Mouse (Mus musculus) ES-Bruce4 (cell line): Measurements from ENCODE around the gene Nrxn1. TPM values are rescaled to one million over a fixed set of nuclear protein-coding genes. Genes with fewer than 3 reads are reported as not detected.

Experiments used
- H3K27ac ChIP-seq: 2 replicates; pipeline ENCODE4 v1.5.1; 2012; ENCODE audit warnings: low read length, inconsistent platforms; ENCODE audit not compliant: insufficient read depth
- H3K27me3 ChIP-seq: 2 replicates; pipeline ENCODE4 v1.6.1; 2012; ENCODE audit warnings: mild to moderate bottlenecking, low read length, inconsistent platforms; ENCODE audit not compliant: control insufficient read depth, poor library complexity, insufficient read depth, severe bottlenecking
- H3K36me3 ChIP-seq: 2 replicates; pipeline ENCODE4 v1.6.1; 2012; ENCODE audit warnings: inconsistent platforms, mild to moderate bottlenecking, low read length, moderate library complexity; ENCODE audit not compliant: control insufficient read depth, poor library complexity, insufficient read depth, severe bottlenecking
- H3K4me1 ChIP-seq: one replicate; pipeline ENCODE4 v1.8.1; 2011; ENCODE audit warnings: low read length; ENCODE audit not compliant: control insufficient read depth, insufficient read depth
- H3K4me3 ChIP-seq: 2 replicates; pipeline ENCODE4 v1.5.1; 2011; ENCODE audit warnings: low read depth, mild to moderate bottlenecking, low read length
- H3K9ac ChIP-seq: 2 replicates; pipeline ENCODE4 v1.6.1; 2012; ENCODE audit warnings: low read depth, mild to moderate bottlenecking, inconsistent platforms; ENCODE audit not compliant: poor library complexity, severe bottlenecking
- H3K9me3 ChIP-seq: replicated peaks from 2 replicates; pipeline ENCODE4 v1.6.1; 2012; ENCODE audit warnings: mild to moderate bottlenecking, low read length, inconsistent platforms; ENCODE audit not compliant: control insufficient read depth, poor library complexity, insufficient read depth, severe bottlenecking
- CTCF ChIP-seq: IDR thresholded peaks from one replicate; pipeline ENCODE4 v1.8.1; 2011; ENCODE audit warnings: low read depth, low read length
- EP300 ChIP-seq: IDR thresholded peaks from 2 replicates; pipeline ENCODE4 v1.6.1; 2011; ENCODE audit warnings: low read depth, low read length; ENCODE audit not compliant: insufficient read depth
- POLR2A ChIP-seq: IDR thresholded peaks from one replicate; pipeline ENCODE4 v1.8.1; 2011; ENCODE audit warnings: low read length; ENCODE audit not compliant: insufficient read depth
- polyA plus RNA-seq: library from polyadenylated mRNA; stranded (reverse); fragments of >200 nt; gene quantifications from 2 replicates; pipeline ENCODE4 v1.2.4, GENCODE M21; 2011; ENCODE audit warnings: low read depth; ENCODE audit not compliant: missing spikeins, insufficient read depth, insufficient read length

Nrxn1 gene
- polyA plus RNA-seq, 1 experiment = 5.6 TPM

DNA sequence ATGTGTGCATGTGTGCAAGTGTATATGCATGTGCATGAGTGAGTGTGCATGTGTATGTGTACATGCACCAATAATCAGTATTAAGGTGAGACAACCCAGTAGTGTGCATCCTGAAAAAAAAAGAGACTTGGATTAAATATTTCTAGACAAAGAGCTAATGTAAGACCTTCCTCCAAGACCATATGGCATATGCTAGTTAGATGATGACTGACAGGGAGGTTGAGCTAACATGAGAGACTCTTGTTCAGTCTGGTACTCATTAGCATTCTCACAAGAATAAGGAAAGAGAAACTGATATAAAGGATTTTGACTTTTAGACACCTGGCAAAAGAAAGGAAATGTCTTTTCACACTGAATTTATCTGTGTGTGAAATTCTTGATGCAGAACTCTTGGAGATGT, 408.7 kb downstream of the Nrxn1 start:
- no peak overlapping the region for H3K4me3 ChIP-seq
- no peak overlapping the region for H3K27ac ChIP-seq
- H3K27me3 ChIP-seq = no peaks in the 10 kb centered on the region
- H3K4me1 ChIP-seq = no peaks in the 10 kb centered on the region
- no peaks in the 10 kb centered on the region for H3K36me3 ChIP-seq
- H3K9me3 ChIP-seq = no peaks in the 10 kb centered on the region
- TF ChIP-seq EP300 (no peak), POLR2A (no peak), CTCF (no peak)
- no peak overlapping the region for H3K9ac ChIP-seq

DNA sequence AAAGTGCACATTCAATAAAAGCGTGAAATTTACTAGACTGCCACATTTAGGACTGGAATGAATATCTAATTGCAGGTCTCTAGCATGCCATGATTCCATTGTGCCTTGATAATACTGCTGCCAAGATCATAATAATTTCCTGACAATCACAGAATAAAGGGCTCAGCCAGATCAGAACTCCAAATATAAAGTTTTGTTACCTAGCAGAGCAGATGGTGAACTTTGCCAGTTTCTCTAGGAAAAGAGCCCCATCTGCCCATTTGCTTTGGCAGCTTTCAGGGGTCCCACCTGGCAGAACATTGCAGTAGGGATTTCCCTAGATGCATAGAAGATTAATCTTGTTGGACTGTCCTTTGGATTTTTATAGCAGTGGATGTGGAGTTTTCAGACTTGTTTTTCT, 411.9 kb downstream of the Nrxn1 start:
- Histone ChIP-seq H3K4me3 (no peak overlapping the region), H3K9me3 (no peaks in the 10 kb centered on the region), H3K9ac (no peak overlapping the region), H3K27me3 (no peaks in the 10 kb centered on the region), H3K4me1 (no peaks in the 10 kb centered on the region), H3K36me3 (no peaks in the 10 kb centered on the region), H3K27ac (no peak overlapping the region)
- TF ChIP-seq CTCF = no peak
- no peak for TF ChIP-seq EP300
- TF ChIP-seq POLR2A = no peak

DNA sequence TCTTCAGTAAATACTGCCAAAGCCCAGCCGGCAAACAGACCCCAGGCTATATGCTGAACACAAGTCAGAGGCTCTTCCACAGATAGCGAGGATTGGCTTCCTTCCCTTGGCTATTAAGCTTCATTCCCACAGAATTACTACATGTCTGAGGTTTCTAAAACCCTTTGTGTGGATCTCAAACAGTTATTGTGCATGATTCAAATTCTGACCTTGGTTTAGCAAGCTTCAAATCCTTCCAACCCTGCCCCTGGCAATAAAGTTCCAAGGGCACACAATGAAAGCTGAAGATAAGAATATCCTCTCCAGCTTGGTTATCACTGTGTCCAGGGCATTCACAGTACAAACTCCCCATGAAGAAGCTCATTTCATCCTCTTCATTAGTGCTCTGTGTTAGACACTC, 416.2 kb downstream of the Nrxn1 start:
- H3K4me3 ChIP-seq = no peak overlapping the region
- no peaks in the 10 kb centered on the region for H3K36me3 ChIP-seq
- H3K4me1 ChIP-seq = no peaks in the 10 kb centered on the region
- H3K9ac ChIP-seq = no peak overlapping the region
- TF ChIP-seq CTCF = no peak
- no peak for TF ChIP-seq EP300
- no peak for TF ChIP-seq POLR2A
- no peaks in the 10 kb centered on the region for H3K9me3 ChIP-seq
- no peaks in the 10 kb centered on the region for H3K27me3 ChIP-seq
- no peak overlapping the region for H3K27ac ChIP-seq

DNA sequence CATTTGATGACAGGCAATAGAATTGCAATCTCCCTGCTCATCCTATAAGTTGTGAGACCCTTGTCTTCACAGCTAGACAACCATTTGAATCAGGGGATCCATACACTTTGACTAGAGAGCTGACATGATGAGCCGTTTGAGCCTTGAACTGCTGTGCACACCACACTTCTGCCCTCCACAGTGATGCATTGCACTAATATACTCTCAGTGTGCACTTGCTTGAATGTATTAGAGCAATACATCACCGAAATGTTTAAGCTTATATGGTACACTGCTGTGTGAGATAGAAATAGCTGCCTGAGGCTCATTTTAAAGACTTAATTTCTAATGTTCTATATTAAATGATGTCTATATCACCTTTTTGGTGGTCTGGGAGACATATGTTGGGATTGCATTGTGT, 430.6 kb downstream of the Nrxn1 start:
- Histone ChIP-seq H3K36me3 (no peaks in the 10 kb centered on the region), H3K9ac (no peak overlapping the region), H3K4me3 (no peak overlapping the region), H3K4me1 (no peaks in the 10 kb centered on the region), H3K27me3 (no peaks in the 10 kb centered on the region), H3K27ac (no peak overlapping the region), H3K9me3 (no peaks in the 10 kb centered on the region)
- TF ChIP-seq EP300 (no peak), CTCF (no peak), POLR2A (no peak)

DNA sequence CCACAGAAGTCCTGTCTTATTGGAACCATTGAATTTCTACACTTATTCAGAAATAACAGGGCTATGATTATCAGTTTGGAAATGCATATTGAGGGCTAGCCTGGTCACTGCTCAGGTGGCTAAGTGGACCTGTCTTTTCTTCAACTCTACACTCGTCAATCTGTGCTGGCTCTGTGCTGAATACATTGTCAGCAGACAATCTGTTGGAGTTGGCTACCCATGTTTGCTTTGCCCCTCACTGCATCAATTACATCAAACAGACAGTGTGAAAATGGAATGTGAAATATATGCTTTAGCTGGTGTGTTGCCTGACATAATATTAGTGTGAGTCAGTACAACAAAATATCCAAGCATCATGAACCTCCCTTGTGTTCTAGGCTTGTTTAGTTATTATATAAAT, 438.4 kb downstream of the Nrxn1 start:
- Histone ChIP-seq H3K4me3 (no peak overlapping the region), H3K27me3 (no peaks in the 10 kb centered on the region), H3K9ac (no peak overlapping the region), H3K36me3 (no peaks in the 10 kb centered on the region), H3K27ac (no peak overlapping the region), H3K9me3 (no peaks in the 10 kb centered on the region), H3K4me1 (no peaks in the 10 kb centered on the region)
- TF ChIP-seq CTCF (no peak), EP300 (no peak), POLR2A (no peak)

DNA sequence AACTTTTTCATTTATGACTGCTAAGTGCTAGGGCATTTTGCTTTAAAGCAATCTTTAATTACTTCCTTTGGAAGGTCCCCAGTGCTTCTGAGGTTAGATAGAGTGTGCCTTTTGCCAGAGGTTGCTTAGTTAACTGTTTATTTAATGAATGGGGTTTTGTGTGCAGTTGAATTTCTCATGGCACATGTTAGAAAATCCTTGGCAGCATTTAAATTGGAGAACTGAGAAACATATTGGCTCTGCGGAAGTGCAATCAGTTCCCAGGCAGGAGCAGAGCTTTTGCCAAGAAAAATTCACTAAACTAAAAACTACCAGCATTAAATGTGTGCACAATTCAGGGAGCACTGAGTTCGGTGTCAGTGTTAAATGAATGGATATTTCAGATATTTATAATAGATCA, 439.5 kb downstream of the Nrxn1 start:
- TF ChIP-seq POLR2A = no peak
- TF ChIP-seq CTCF = no peak
- TF ChIP-seq EP300 = no peak
- Histone ChIP-seq H3K4me1 (no peaks in the 10 kb centered on the region), H3K27me3 (no peaks in the 10 kb centered on the region), H3K9ac (no peak overlapping the region), H3K27ac (no peak overlapping the region), H3K9me3 (no peaks in the 10 kb centered on the region), H3K36me3 (no peaks in the 10 kb centered on the region), H3K4me3 (no peak overlapping the region)
